Mouse (Mus musculus) neural tube, embryonic 14.5 days (tissue): ENCODE measurements at regions not wholly inside any gene's neighbourhood (a gene's known extent, or its start where the extent isn't known, plus 50 kb on each side); places are given as distances from the start of the nearest gene placed in this dataset.

Source experiments
- ATAC-seq: fragments of 200-750 bp; cut with Nextera tagmentation; 2 replicates; pipeline ENCODE4 v1.8.0; 2017; ENCODE audit warnings: low read depth, mild to moderate bottlenecking, moderate TSS enrichment, moderate library complexity
- H3K27ac ChIP-seq: fragments of 300-500 bp; sonication (generic); 2 replicates; pipeline ENCODE4 v1.5.1; 2014; ENCODE audit warnings: low read depth, mild to moderate bottlenecking, control low read depth, low read length, moderate library complexity, mixed read lengths
- H3K27me3 ChIP-seq: fragments of 300-500 bp; sonication (generic); 2 replicates; pipeline ENCODE4 v1.6.1; 2014; ENCODE audit warnings: low read length; ENCODE audit not compliant: control insufficient read depth, insufficient read depth
- H3K36me3 ChIP-seq: fragments of 300-500 bp; sonication (generic); 2 replicates; pipeline ENCODE4 v1.6.1; 2014; ENCODE audit warnings: low read length, mixed read lengths; ENCODE audit not compliant: control insufficient read depth, insufficient read depth
- H3K4me1 ChIP-seq: fragments of 300-500 bp; sonication (generic); 2 replicates; pipeline ENCODE4 v1.6.1; 2014; ENCODE audit warnings: low read length; ENCODE audit not compliant: control insufficient read depth, insufficient read depth
- H3K4me2 ChIP-seq: fragments of 300-500 bp; sonication (generic); 2 replicates; pipeline ENCODE4 v1.6.1; 2014; ENCODE audit warnings: mild to moderate bottlenecking, low read depth, low read length, control low read depth
- H3K4me3 ChIP-seq: fragments of 300-500 bp; sonication (generic); 2 replicates; pipeline ENCODE4 v1.5.1; 2014; ENCODE audit warnings: low read depth, low read length, control low read depth, mixed read lengths
- H3K9ac ChIP-seq: fragments of 300-500 bp; sonication (generic); replicated peaks from 2 replicates; pipeline ENCODE4 v1.6.1; 2014; ENCODE audit warnings: low read depth, mild to moderate bottlenecking, control low read depth, low read length, mixed read lengths
- H3K9me3 ChIP-seq: fragments of 300-500 bp; sonication (generic); 2 replicates; pipeline ENCODE4 v1.6.1; 2016; ENCODE audit warnings: low read length; ENCODE audit not compliant: control insufficient read depth
- WGBS: fragments of 180-500 bp; shearing (Covaris S2); extraction: QIAGEN DNeasy Blood & Tissue Kit; methylation state at CpG from one replicate; pipeline ENCODE4 v1.1.7; 2014; 5-methylcytosine and 5-hydroxymethylcytosine counted together

DNA sequence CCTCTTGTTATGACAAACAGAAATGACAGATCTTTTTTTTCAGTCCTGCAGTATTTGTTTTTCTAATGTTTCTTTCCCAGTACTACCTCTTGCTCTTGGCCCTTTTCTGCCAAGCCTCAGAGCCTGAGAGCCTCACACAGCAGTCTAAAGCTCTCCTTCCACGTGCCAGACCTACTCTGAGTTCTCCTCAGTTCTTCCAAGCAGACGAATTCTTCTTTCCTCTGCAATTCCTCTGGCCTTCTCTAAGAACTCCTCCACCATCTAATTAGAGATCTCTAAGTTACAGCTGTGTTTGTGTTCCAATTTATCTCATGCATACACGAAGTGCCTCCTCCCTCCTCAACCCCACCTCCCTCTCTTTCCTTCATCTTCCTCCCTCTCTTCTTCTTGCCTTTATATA, 362.4 kb upstream of the Vrk2 start:
- H3K4me3 ChIP-seq = no peak overlapping the region
- H3K9me3 ChIP-seq = no peaks in the 10 kb centered on the region
- peaks cover under 1% of the 10 kb centered on the region; the same call in 1 of the 2 replicates for H3K4me1 ChIP-seq
- no peak for ATAC-seq
- no peak overlapping the region for H3K4me2 ChIP-seq
- no peak overlapping the region for H3K27ac ChIP-seq
- no peak overlapping the region for H3K9ac ChIP-seq
- 76% methylated on average over 3 of the region's 3 CpGs for WGBS
- no peaks in the 10 kb centered on the region for H3K36me3 ChIP-seq
- no peaks in the 10 kb centered on the region for H3K27me3 ChIP-seq

DNA sequence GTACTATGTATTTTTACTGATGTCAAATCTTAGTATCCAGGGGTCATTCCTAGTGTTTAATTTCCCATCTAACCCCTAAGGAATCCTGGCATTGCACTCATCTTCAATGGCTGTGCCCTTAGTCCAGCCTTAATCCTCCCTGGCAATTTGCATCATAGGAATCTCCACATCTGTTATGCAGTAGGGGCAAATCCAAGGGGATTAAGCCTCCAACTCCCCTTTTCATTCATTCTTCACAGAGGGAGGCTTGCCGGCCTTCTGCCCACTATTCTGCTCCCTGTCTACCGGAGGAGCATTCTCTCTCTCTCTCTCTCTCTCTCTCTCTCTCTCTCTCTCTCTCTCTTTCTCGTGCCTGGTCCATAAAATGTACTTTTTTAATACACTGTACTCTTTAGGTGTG, 338.0 kb upstream of the Vrk2 start:
- H3K36me3 ChIP-seq = no peaks in the 10 kb centered on the region
- no peak for ATAC-seq
- no peaks in the 10 kb centered on the region for H3K9me3 ChIP-seq
- H3K9ac ChIP-seq = no peak overlapping the region
- H3K4me3 ChIP-seq = no peak overlapping the region
- no peak overlapping the region for H3K27ac ChIP-seq
- 19% methylated on average over 3 of the region's 3 CpGs for WGBS
- H3K4me2 ChIP-seq = no peak overlapping the region
- H3K4me1 ChIP-seq = no peaks in the 10 kb centered on the region
- no peaks in the 10 kb centered on the region for H3K27me3 ChIP-seq

- no peak overlapping the region for H3K4me2 ChIP-seq
- H3K27ac ChIP-seq = no peak overlapping the region
- no peaks in the 10 kb centered on the region for H3K4me1 ChIP-seq
- no peaks in the 10 kb centered on the region for H3K9me3 ChIP-seq
- no peak overlapping the region for H3K9ac ChIP-seq
- H3K27me3 ChIP-seq = no peaks in the 10 kb centered on the region
- H3K4me3 ChIP-seq = no peak overlapping the region
- ATAC-seq = no peak
- no peaks in the 10 kb centered on the region for H3K36me3 ChIP-seq
- 87% methylated on average over 3 of the region's 3 CpGs for WGBS
Observed at GRCm38 (mm10) chr11:26907099-26907498, 313.3 kb upstream of the Vrk2 start.

DNA sequence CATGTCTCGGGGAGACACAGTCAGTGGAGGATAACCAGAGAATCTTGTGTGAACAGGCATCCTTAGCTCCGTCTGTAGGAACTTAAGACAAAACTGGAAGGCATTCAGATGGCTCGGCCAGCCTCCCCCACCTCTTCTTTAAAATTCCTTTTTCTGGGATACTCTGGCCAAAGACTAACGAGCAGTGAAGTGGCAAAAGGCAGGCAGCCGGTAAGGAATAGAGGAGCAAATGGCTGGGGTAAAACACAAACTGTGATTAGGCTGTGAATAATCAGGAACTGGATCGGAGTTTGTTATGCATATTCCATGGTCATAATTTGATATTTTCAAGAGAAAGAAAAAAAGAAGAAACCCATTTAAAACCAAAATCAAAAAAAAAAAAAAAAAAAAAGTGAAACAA, 287.8 kb upstream of the Vrk2 start:
- Histone ChIP-seq H3K36me3 (no peaks in the 10 kb centered on the region), H3K4me2 (no peak overlapping the region), H3K4me3 (no peak overlapping the region), H3K27me3 (no peaks in the 10 kb centered on the region), H3K27ac (no peak overlapping the region), H3K9ac (no peak overlapping the region), H3K4me1 (no peaks in the 10 kb centered on the region), H3K9me3 (no peaks in the 10 kb centered on the region)
- no peak for ATAC-seq
- 63% methylated on average over 6 of the region's 6 CpGs for WGBS
